9 mouse cellular contexts compared by ENCODE assay signal in the genomic region with DNA sequence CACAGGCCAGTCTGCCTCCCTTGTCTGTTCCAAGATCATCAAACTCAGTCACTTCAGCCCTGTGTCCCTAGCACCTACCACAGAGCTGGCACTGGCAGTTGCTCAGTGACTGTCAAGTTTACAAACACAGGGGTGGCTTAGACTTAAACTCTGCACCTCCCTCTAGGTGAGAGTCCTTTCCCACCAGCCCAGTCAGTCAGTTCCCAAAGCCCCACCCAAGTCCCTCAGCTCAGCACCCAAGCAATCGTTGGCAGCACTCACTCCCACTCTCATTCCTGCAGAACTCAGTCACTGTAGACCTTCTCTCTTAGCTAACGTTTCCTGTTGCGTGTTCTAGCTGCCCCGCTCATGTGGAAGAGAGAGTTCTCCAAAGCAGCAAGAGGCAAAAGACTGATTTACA. TPM values are rescaled to one million over a fixed set of nuclear protein-coding genes. Genes with fewer than 3 reads are reported as not detected.
A peak's percentile ranks its signal among the peaks of the same experiment; 100 is the strongest.
DNase-seq lines count a peak whose midpoint lies in the region; ATAC-seq and TF ChIP-seq lines count a peak whose summit lies in the region.
"Had no signal": no experiment of that assay in that cellular context is flagged by ENCODE, and none has a peak within 500 bp of the region (broad histone marks: within the 10 kb centered on the region; RNA-seq: fewer than 3 reads in every experiment).

No protein-coding gene starts in this region.

- ATAC-seq in heart, embryonic 13.5 days (ENCODE audit: extremely low read depth, insufficient number of reproducible peaks, low FRiP score, low TSS enrichment) = no peak
- ATAC-seq in lung, postnatal 0 days = peak; percentile 71
- ATAC-seq in monocyte, adult 5-6 weeks (replicated peaks; ENCODE audit: insufficient number of reproducible peaks, low FRiP score, low TSS enrichment, poor library complexity, severe bottlenecking) = 0 out of 2 replicates have a peak, but pooled peaks have one; percentile 13
- no peak for ATAC-seq in hindbrain, embryonic 12.5 days (ENCODE audit: low FRiP score)

- no peak overlapping the region for H3K27ac ChIP-seq in heart, embryonic 13.5 days (replicated peaks)
- peak overlapping the region; percentile 59 for H3K27ac ChIP-seq in lung, postnatal 0 days (ENCODE audit: low read length)
- H3K27ac ChIP-seq in hindbrain, embryonic 12.5 days = no peak overlapping the region

- no peak overlapping the region for H3K4me3 ChIP-seq in heart, embryonic 13.5 days
- no peak overlapping the region for H3K4me3 ChIP-seq in lung, postnatal 0 days (ENCODE audit: low read depth, low read length)
- no peak overlapping the region for H3K4me3 ChIP-seq in hindbrain, embryonic 12.5 days

- TF ChIP-seq EP300 in lung, postnatal 0 days (IDR thresholded peaks at IDR 0.05) = no peak

- H3K4me2 ChIP-seq in heart, embryonic 13.5 days = peak overlapping the region; percentile 31; the same call in 1 of the 2 replicates
- 0 out of 2 replicates have a peak overlapping the region, but pooled peaks have one; percentile 11 for H3K4me2 ChIP-seq in lung, postnatal 0 days (replicated peaks; ENCODE audit: low read depth, low read length)
- H3K4me2 ChIP-seq in hindbrain, embryonic 12.5 days (replicated peaks) = no peak overlapping the region

- 70% methylated on average over 4 of the region's 4 CpGs for WGBS in heart, embryonic 13.5 days
- 51% methylated on average over 4 of the region's 4 CpGs for WGBS in lung, postnatal 0 days
- 91% methylated on average over 4 of the region's 4 CpGs for WGBS in hindbrain, embryonic 12.5 days

- no peaks in the 10 kb centered on the region for H3K27me3 ChIP-seq in heart, embryonic 13.5 days (replicated peaks)
- no peaks in the 10 kb centered on the region for H3K27me3 ChIP-seq in lung, postnatal 0 days (replicated peaks; ENCODE audit: insufficient read depth, low read length)
- H3K27me3 ChIP-seq in hindbrain, embryonic 12.5 days = no peaks in the 10 kb centered on the region

- H3K9ac ChIP-seq in heart, embryonic 13.5 days = no peak overlapping the region
- H3K9ac ChIP-seq in lung, postnatal 0 days (replicated peaks; ENCODE audit: low read depth) = no peak overlapping the region
- H3K9ac ChIP-seq in hindbrain, embryonic 12.5 days = no peak overlapping the region

- TF ChIP-seq CTCF in lung, postnatal 0 days (IDR thresholded peaks at IDR 0.05) = no peak

- no peaks in the 10 kb centered on the region for H3K9me3 ChIP-seq in heart, embryonic 13.5 days
- H3K9me3 ChIP-seq in lung, postnatal 0 days (ENCODE audit: low read length) = no peaks in the 10 kb centered on the region
- H3K9me3 ChIP-seq in hindbrain, embryonic 12.5 days (replicated peaks) = no peaks in the 10 kb centered on the region

- peaks cover 11% of the 10 kb centered on the region; the same call in 1 of the 2 replicates for H3K4me1 ChIP-seq in heart, embryonic 13.5 days
- no peaks in the 10 kb centered on the region for H3K4me1 ChIP-seq in lung, postnatal 0 days (ENCODE audit: insufficient read depth, low read depth, low read length)
- peaks cover 7% of the 10 kb centered on the region; the same call in 1 of the 2 replicates for H3K4me1 ChIP-seq in hindbrain, embryonic 12.5 days

- H3K36me3 ChIP-seq in heart, embryonic 13.5 days = peaks cover 9% of the 10 kb centered on the region; the same call in 1 of the 2 replicates
- 0 out of 2 replicates have a peak, but pooled peaks cover 9% of the 10 kb centered on the region for H3K36me3 ChIP-seq in lung, postnatal 0 days (ENCODE audit: insufficient read depth, low read length)
- H3K36me3 ChIP-seq in hindbrain, embryonic 12.5 days = peaks cover 8% of the 10 kb centered on the region; the same call in 1 of the 2 replicates

- no peak for DNase-seq in heart, postnatal 14 days
- peak; percentile 65 for DNase-seq in lung, postnatal 0 days (ENCODE audit: low spot score)
- no peak for DNase-seq in lung, postnatal 36 days
- DNase-seq in fat pad, adult 2 months (ENCODE audit: extremely low read depth, low read depth, low spot score) = peak; percentile 3
- DNase-seq in cerebellum, postnatal 14 days = no peak
- DNase-seq: thymus, adult 18-20 months had no signal

- intact Hi-C loops in heart, postnatal 14 days (cut with DNase I) = no loop called here

RNA-seq across cellular contexts. Expression of a gene that starts 18.1 kb away (rescaled TPM):
- 4.0 and 6.1 TPM in 2 replicates for polyA plus RNA-seq in heart, embryonic 13.5 days (2015; fragmentation: Nextera tagmentation; extraction: Ambion mirVana)
- 1 to 10 TPM; 5.8 to 8.8 TPM for total RNA-seq in heart, postnatal 14 days (2021)
- 1.4 and 1.8 TPM in 2 replicates for polyA plus RNA-seq in lung, postnatal 0 days (2015; fragmentation: Nextera tagmentation; extraction: Ambion mirVana)
- 8.3 to 42.3 TPM (median 19.1 TPM) in 3 replicates for total RNA-seq in monocyte, adult 5-6 weeks (2017)
- polyA plus RNA-seq in hindbrain, embryonic 12.5 days (2016; fragmentation: Nextera tagmentation; extraction: Ambion mirVana) = 44.8 and 47.2 TPM in 2 replicates

RNA-seq across cellular contexts. Expression of a gene that starts 39.1 kb away (rescaled TPM):
- polyA plus RNA-seq in heart, embryonic 13.5 days (2015; fragmentation: Nextera tagmentation; extraction: Ambion mirVana) = 31.0 and 32.3 TPM in 2 replicates
- total RNA-seq in heart, postnatal 14 days (2021) = 10 to 100 TPM; 41.2 to 42.9 TPM
- 50.4 and 56.6 TPM in 2 replicates for polyA plus RNA-seq in lung, postnatal 0 days (2015; fragmentation: Nextera tagmentation; extraction: Ambion mirVana)
- total RNA-seq in monocyte, adult 5-6 weeks (2017) = 55.7 to 125 TPM (median 100.0 TPM) in 3 replicates
- 46.6 and 50.6 TPM in 2 replicates for polyA plus RNA-seq in hindbrain, embryonic 12.5 days (2016; fragmentation: Nextera tagmentation; extraction: Ambion mirVana)

RNA-seq across cellular contexts. Expression of a gene that starts 59.6 kb away (rescaled TPM):
- 0.09 and 0.14 TPM in 2 replicates for polyA plus RNA-seq in heart, embryonic 13.5 days (2015; fragmentation: Nextera tagmentation; extraction: Ambion mirVana)
- 1 to 10 TPM in 1 of 2 experiments, under 1 TPM in 1; 0.07 to 1.5 TPM for total RNA-seq in heart, postnatal 14 days (2021)
- 39.8 and 44.9 TPM in 2 replicates for polyA plus RNA-seq in lung, postnatal 0 days (2015; fragmentation: Nextera tagmentation; extraction: Ambion mirVana)
- total RNA-seq in monocyte, adult 5-6 weeks (2017) = 0.19 to 0.39 TPM in 2 of 3 replicates, not detected in the other
- 27.2 and 28.2 TPM in 2 replicates for polyA plus RNA-seq in hindbrain, embryonic 12.5 days (2016; fragmentation: Nextera tagmentation; extraction: Ambion mirVana)

Comparison
In these comparisons a context has a peak if more than half of its experiments do, and no peak if none do; other contexts are left out.
1. DNase-seq: peak in lung, postnatal 0 days (single experiment) and fat pad, adult 2 months (single experiment); none in heart, postnatal 14 days (0 of 2), lung, postnatal 36 days (single experiment) and cerebellum, postnatal 14 days (0 of 2).
2. ATAC-seq: peak in lung, postnatal 0 days (single experiment) and monocyte, adult 5-6 weeks (single experiment); none in heart, embryonic 13.5 days (single experiment) and hindbrain, embryonic 12.5 days (single experiment).
3. RNA of a gene that starts 59.6 kb away (polyA plus RNA-seq): 39.8 to 44.9 TPM in lung, postnatal 0 days and 27.2 to 28.2 TPM in hindbrain, embryonic 12.5 days; 0.09 to 0.14 TPM in heart, embryonic 13.5 days; every median in the first group is over 10 times any median in the second.